Mouse (Mus musculus): ENCODE results near the gene Rnf8.

Gene Rnf8

GRCm38 (mm10) chr17:29680921-29681320, 66.3 kb downstream of the Rnf8 start:
- DNase-seq (ENCODE audit: low spot score): no peak

GRCm38 (mm10) chr17:29681669-29682068, 67.1 kb downstream of the Rnf8 start:
- DNase-seq (ENCODE audit: low spot score): no peak

- no peak for DNase-seq (ENCODE audit: low spot score)
Measured at GRCm38 (mm10) chr17:29682261-29682660, 67.7 kb downstream of the Rnf8 start.

- no peak for DNase-seq (ENCODE audit: low spot score)
Measured at GRCm38 (mm10) chr17:29683127-29683526, 68.5 kb downstream of the Rnf8 start.

- no peak for DNase-seq (ENCODE audit: low spot score)
Measured at GRCm38 (mm10) chr17:29684275-29684674, 69.7 kb downstream of the Rnf8 start.

GRCm38 (mm10) chr17:29686771-29687170, 72.2 kb downstream of the Rnf8 start:
- no peak for DNase-seq (ENCODE audit: low spot score)

GRCm38 (mm10) chr17:29687373-29687772, 72.8 kb downstream of the Rnf8 start:
- no peak for DNase-seq (ENCODE audit: low spot score)

GRCm38 (mm10) chr17:29688610-29689009, 74.0 kb downstream of the Rnf8 start:
- DNase-seq (ENCODE audit: low spot score): no peak

GRCm38 (mm10) chr17:29690257-29690656, 75.7 kb downstream of the Rnf8 start:
- no peak for DNase-seq (ENCODE audit: low spot score)

- DNase-seq (ENCODE audit: low spot score): no peak
Measured at GRCm38 (mm10) chr17:29692827-29693226, 78.2 kb downstream of the Rnf8 start.

GRCm38 (mm10) chr17:29693571-29693970, 79.0 kb downstream of the Rnf8 start:
- no peak for DNase-seq (ENCODE audit: low spot score)

- DNase-seq (ENCODE audit: low spot score): no peak
Measured at GRCm38 (mm10) chr17:29694516-29694915, 79.9 kb downstream of the Rnf8 start.
